Mouse (Mus musculus) lung, postnatal 25 days (tissue): ENCODE measurements around the gene Oma1.

Experiments used
- DNase-seq: peaks from one replicate; pipeline ENCODE4 v3.0.0; 2022; ENCODE audit warnings: low spot score

The Oma1 gene

GRCm38 (mm10) chr4:103313587-103314525 is at the start of gene Oma1:
TSS of gene Oma1 (plus strand) at chr4:103313812.
- DNase-seq = peak; percentile 99

- DNase-seq = no peak
Observed at GRCm38 (mm10) chr4:103263812-103264396, 49.7 kb upstream of the Oma1 start.

- no peak for DNase-seq
Observed at GRCm38 (mm10) chr4:103265166-103265565, 48.4 kb upstream of the Oma1 start.

- DNase-seq = no peak
Observed at GRCm38 (mm10) chr4:103269336-103269735, 44.3 kb upstream of the Oma1 start.

GRCm38 (mm10) chr4:103273021-103273420 is 40.6 kb upstream of the Oma1 start:
- no peak for DNase-seq

GRCm38 (mm10) chr4:103288342-103288741 is 25.3 kb upstream of the Oma1 start:
- no peak for DNase-seq

GRCm38 (mm10) chr4:103290763-103291162 is 22.8 kb upstream of the Oma1 start, which contains the start of gene 4921539E11Rik:
TSS of gene 4921539E11Rik (minus strand) at chr4:103290863.
- no peak for DNase-seq

- no peak for DNase-seq
Observed at GRCm38 (mm10) chr4:103299342-103299741, 14.3 kb upstream of the Oma1 start.

GRCm38 (mm10) chr4:103303851-103304250 is 9.8 kb upstream of the Oma1 start:
- DNase-seq = no peak

- DNase-seq = peak; percentile 68
Observed at GRCm38 (mm10) chr4:103314526-103314910, 906 bp downstream of the Oma1 start.

GRCm38 (mm10) chr4:103315861-103316260 is 2.2 kb downstream of the Oma1 start:
- DNase-seq = no peak

GRCm38 (mm10) chr4:103321461-103321860 is 7.8 kb downstream of the Oma1 start:
- DNase-seq = no peak

- DNase-seq = peak; percentile 66
Observed at GRCm38 (mm10) chr4:103324688-103325451, 11.3 kb downstream of the Oma1 start.

GRCm38 (mm10) chr4:103326994-103327393 is 13.4 kb downstream of the Oma1 start:
- peak; percentile 57 for DNase-seq

- DNase-seq = no peak
Observed at GRCm38 (mm10) chr4:103329348-103329747, 15.7 kb downstream of the Oma1 start.

- DNase-seq = no peak
Observed at GRCm38 (mm10) chr4:103335134-103335533, 21.5 kb downstream of the Oma1 start.

GRCm38 (mm10) chr4:103340726-103341125 is 27.1 kb downstream of the Oma1 start:
- DNase-seq = no peak

- DNase-seq = no peak
Observed at GRCm38 (mm10) chr4:103341620-103342019, 28.0 kb downstream of the Oma1 start.

- peak; percentile 58 for DNase-seq
Observed at GRCm38 (mm10) chr4:103346058-103346457, 32.4 kb downstream of the Oma1 start.

GRCm38 (mm10) chr4:103346849-103347248 is 33.2 kb downstream of the Oma1 start:
- DNase-seq = no peak

GRCm38 (mm10) chr4:103349219-103349618 is 35.6 kb downstream of the Oma1 start:
- no peak for DNase-seq

- no peak for DNase-seq
Observed at GRCm38 (mm10) chr4:103352926-103353325, 39.3 kb downstream of the Oma1 start.
